Mouse (Mus musculus) CH12.LX (cell line): ENCODE data around the gene Hps6.

Experiments
- CTCF ChIP-seq, 2 experiments: IDR thresholded peaks in 1 of 2; conservative IDR thresholded peaks in 1 of 2; 2 replicates each; pipeline ENCODE4 v1.5.1; 2011 to 2012; ENCODE audit warnings: low read depth in 2 of 2, low read length in 2 of 2, improper control_type of control experiment in 1 of 2, inconsistent platforms in 1 of 2, mild to moderate bottlenecking in 1 of 2, moderate library complexity in 1 of 2
- TCF12 ChIP-seq: IDR thresholded peaks from 2 replicates; pipeline ENCODE4 v1.6.1; 2014; ENCODE audit warnings: low read depth, mild to moderate bottlenecking, inconsistent platforms, low read length, improper control_type of control experiment
- USF2 ChIP-seq: conservative IDR thresholded peaks from 2 replicates; pipeline ENCODE4 v1.6.1; 2011; ENCODE audit warnings: low read depth, low read length, improper control_type of control experiment

DNA sequence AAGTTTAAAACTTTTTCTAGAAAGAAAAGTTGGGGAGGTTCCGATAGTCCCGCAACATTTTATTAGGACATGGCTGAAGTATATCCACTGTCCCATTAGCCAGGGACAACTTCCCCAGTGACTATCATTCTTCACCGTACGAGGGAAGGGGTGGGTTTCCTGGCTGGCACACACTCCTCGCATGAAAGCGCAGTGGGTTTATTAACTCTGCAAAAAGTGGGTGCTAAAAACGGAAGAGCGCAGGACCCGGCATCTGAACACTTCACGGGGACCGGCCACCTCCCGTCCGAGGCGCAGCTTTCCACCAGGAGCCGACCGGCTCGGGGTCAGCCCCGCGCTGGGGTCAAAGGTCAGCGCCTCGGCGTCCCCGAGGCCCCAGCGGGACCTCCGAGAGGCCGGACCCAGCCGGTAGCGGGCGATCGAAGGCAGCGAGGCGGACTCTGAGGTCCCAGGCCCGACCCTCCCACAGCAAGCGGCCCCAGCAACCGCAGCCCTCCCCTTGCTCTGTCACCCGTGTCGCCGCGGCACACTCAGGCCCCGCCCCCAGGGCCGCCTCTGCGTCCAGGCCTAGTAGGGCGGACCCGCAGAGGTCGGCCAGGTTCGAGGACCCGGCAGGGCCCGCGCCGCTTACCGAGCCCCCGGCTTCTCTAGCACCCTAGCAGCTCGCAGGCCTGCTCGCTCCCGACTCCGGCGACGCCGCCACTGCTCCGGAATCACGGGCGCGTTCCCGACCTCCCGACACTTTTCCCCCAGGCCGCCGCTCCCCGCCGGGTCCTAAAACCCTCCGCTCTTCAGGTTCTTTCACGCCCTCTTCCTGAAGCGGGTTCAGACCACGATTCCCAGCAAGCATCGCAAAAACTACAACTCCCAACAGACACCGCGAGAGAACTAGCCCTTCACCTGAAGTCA, 5.3 kb upstream of the Hps6 start, which contains the start of gene Armh3:
- no peak; the same call in 1 of the 2 replicates for TF ChIP-seq TCF12
- peak in 1 of 2 experiments; percentile 35; a peak in 2 of 4 replicates for TF ChIP-seq CTCF (conservative IDR thresholded peaks at IDR 0.05 in 1 of 2, IDR thresholded peaks at IDR 0.05 in 1 of 2; ENCODE audit: low read depth in 2 of 2, low read length in 2 of 2)
- no peak for TF ChIP-seq USF2
